Mouse (Mus musculus) right cerebral cortex, postnatal 10 days (tissue): ENCODE results near the gene Gm14459.
"Not testable (repeated sequence)": the region's sequence is repeated elsewhere in the genome, so short reads cannot be mapped to it uniquely, and the experiment has no call there.

Experiments
- DNase-seq, 2 experiments: peaks; one replicate each; pipeline ENCODE4 v3.0.0; 2021; ENCODE audit warnings: low spot score in 2 of 2

Gene Gm14459

GRCm38 (mm10) chrX:8524854-8525253 lies at the start of gene Gm14459:
TSS of gene Gm14459 (minus strand) at chrX:8524954.
- DNase-seq = no peak

- not testable (repeated sequence) for DNase-seq
These were observed 23.4 kb upstream of the Gm14459 start, which contains the start of gene Ssxb6 for GRCm38 (mm10) chrX:8548155-8548554. TSS of gene Ssxb6 (minus strand) at chrX:8548255.
